Mouse (Mus musculus) intestine, postnatal 0 days (tissue): ENCODE measurements around the gene Prkar2b. TPM values are rescaled to one million over a fixed set of nuclear protein-coding genes. Genes with fewer than 3 reads are reported as not detected.
A peak's percentile ranks its signal among the peaks of the same experiment; 100 is the strongest.

Experiments
- ATAC-seq: fragments of 200-750 bp; cut with Nextera tagmentation; 2 replicates; pipeline ENCODE4 v1.8.0; 2017; ENCODE audit warnings: mild to moderate bottlenecking, moderate TSS enrichment, moderate library complexity
- H3K27ac ChIP-seq: fragments of 300-500 bp; sonication (generic); 2 replicates; pipeline ENCODE4 v1.5.1; 2014; ENCODE audit warnings: mild to moderate bottlenecking, low read depth, low read length, moderate library complexity
- H3K27me3 ChIP-seq: fragments of 300-500 bp; sonication (generic); replicated peaks from 2 replicates; pipeline ENCODE4 v1.6.1; 2014; ENCODE audit warnings: low read length, mixed read lengths; ENCODE audit not compliant: control insufficient read depth, insufficient read depth
- H3K36me3 ChIP-seq: fragments of 300-500 bp; sonication (generic); 2 replicates; pipeline ENCODE4 v1.6.1; 2014; ENCODE audit warnings: mild to moderate bottlenecking, moderate library complexity; ENCODE audit not compliant: control insufficient read depth, insufficient read depth
- H3K4me1 ChIP-seq: fragments of 300-500 bp; sonication (generic); replicated peaks from 2 replicates; pipeline ENCODE4 v1.6.1; 2014; ENCODE audit warnings: antibody characterized with exemption, low read length, mixed read lengths; ENCODE audit not compliant: control insufficient read depth, insufficient read depth
- H3K4me2 ChIP-seq: fragments of 300-500 bp; sonication (generic); replicated peaks from 2 replicates; pipeline ENCODE4 v1.6.1; 2014; ENCODE audit warnings: low read depth, mild to moderate bottlenecking, moderate library complexity
- H3K4me3 ChIP-seq: fragments of 300-500 bp; sonication (generic); 2 replicates; pipeline ENCODE4 v1.5.1; 2014; ENCODE audit warnings: low read depth, low read length
- H3K9ac ChIP-seq: fragments of 300-500 bp; sonication (generic); 2 replicates; pipeline ENCODE4 v1.6.1; 2014; ENCODE audit warnings: mild to moderate bottlenecking, low read depth, low read length
- H3K9me3 ChIP-seq: fragments of 300-500 bp; sonication (generic); 2 replicates; pipeline ENCODE4 v1.6.1; 2016; ENCODE audit warnings: mixed run types; ENCODE audit not compliant: control insufficient read depth
- CTCF ChIP-seq: sonication (generic); IDR thresholded peaks from 2 replicates; pipeline ENCODE4 v1.5.1; 2016; ENCODE audit warnings: low read depth, mild to moderate bottlenecking, control low read depth, antibody characterized with exemption, moderate library complexity
- WGBS: fragments of 180-500 bp; shearing (Covaris S2); extraction: QIAGEN DNeasy Blood & Tissue Kit; methylation state at CpG from one replicate; pipeline ENCODE4 v1.1.7; 2014; 5-methylcytosine and 5-hydroxymethylcytosine counted together
- polyA plus RNA-seq: library from polyadenylated mRNA; unstranded; fragments of >200 nt; fragmentation: Nextera tagmentation; extraction: Ambion mirVana; gene quantifications from 2 replicates; pipeline ENCODE4 v1.2.1, GENCODE M21; 2015

Gene Prkar2b
- polyA plus RNA-seq, 1 experiment from 2014 or later = 12.5 TPM

DNA sequence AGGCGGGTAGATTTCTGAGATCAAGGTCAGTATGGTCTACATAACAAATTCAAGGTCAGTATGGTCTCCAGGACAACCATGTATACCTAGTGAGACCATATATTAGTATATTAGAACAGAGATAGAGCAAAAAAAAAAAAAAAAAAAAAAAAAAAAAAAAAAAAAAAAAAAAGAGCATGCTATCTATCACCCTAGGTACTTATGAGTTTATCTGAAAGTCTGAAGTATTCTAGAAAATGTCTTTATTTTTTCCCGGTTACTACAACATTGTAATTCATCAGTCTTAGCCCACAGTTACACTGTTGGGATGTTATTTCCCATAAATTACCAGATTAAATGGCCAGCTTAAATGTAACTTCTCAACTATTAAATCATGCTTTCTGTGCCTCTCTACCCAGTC lies 116.7 kb downstream of the Prkar2b start:
- Histone ChIP-seq H3K27ac (no peak overlapping the region), H3K27me3 (no peaks in the 10 kb centered on the region), H3K9me3 (no peaks in the 10 kb centered on the region), H3K4me2 (no peak overlapping the region), H3K4me1 (no peaks in the 10 kb centered on the region), H3K36me3 (peaks cover 34% of the 10 kb centered on the region), H3K9ac (no peak overlapping the region), H3K4me3 (no peak overlapping the region)
- no peak for ATAC-seq
- no peak for TF ChIP-seq CTCF
- WGBS = 85% methylated on average over 2 of the region's 2 CpGs

DNA sequence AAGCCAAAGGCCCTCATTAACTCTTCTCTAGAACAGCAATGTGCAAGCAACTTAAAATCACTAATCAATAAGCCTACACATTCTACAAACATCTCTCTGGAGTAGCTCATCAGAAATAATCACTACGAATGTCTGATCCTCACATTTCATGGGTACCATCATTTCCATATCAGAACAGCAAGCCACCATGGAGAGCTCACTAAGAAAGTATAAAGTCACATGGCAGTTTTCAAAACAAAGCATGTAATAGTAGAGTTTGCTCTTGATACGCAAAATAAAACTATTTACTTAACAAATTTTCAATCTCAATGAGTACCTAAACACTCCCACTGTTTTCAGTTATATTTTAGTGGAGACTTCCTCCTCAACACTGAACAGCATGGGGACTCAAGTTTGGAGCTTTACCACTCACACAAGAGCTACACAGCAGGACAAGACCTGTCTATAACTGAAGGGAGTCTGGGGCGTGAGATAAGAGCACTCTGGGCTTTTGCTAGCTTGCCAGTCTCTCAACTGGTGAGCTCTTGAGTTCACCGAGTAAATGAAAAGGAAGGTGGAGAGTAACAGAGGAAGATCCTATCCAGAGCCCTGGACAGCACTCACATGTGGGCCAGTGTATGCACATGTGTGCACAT lies 118.0 kb downstream of the Prkar2b start:
- ATAC-seq = no peak
- Histone ChIP-seq H3K4me1 (no peaks in the 10 kb centered on the region), H3K27ac (no peak overlapping the region), H3K9me3 (no peaks in the 10 kb centered on the region), H3K27me3 (no peaks in the 10 kb centered on the region), H3K9ac (no peak overlapping the region), H3K4me3 (no peak overlapping the region), H3K4me2 (no peak overlapping the region), H3K36me3 (peaks cover 47% of the 10 kb centered on the region)
- WGBS = 92% methylated on average over 4 of the region's 4 CpGs
- no peak for TF ChIP-seq CTCF

DNA sequence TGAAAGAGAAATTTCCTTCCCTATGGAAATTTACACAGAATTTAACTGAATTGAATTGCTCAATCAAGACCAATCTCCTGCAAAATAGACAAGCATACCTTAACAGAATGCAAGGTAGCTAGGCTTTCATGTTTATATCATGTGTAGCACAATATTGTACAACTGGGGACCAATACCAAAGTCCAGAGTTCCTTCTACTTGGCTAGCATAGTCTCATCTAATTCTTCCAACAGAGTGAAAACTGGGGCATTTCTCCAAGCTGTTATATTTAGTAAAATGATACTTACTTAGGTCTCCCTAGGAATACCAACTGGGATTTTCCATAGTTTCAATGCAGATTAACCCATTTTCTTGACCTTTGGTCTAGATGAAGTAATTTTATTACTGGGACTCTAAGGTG lies 122.1 kb downstream of the Prkar2b start:
- Histone ChIP-seq H3K9me3 (no peaks in the 10 kb centered on the region), H3K4me1 (no peaks in the 10 kb centered on the region), H3K4me2 (no peak overlapping the region), H3K36me3 (peaks cover 69% of the 10 kb centered on the region), H3K27ac (peak overlapping the region; percentile 41; the same call in 1 of the 2 replicates), H3K9ac (no peak overlapping the region), H3K4me3 (no peak overlapping the region), H3K27me3 (no peaks in the 10 kb centered on the region)
- TF ChIP-seq CTCF = no peak
- ATAC-seq = no peak

DNA sequence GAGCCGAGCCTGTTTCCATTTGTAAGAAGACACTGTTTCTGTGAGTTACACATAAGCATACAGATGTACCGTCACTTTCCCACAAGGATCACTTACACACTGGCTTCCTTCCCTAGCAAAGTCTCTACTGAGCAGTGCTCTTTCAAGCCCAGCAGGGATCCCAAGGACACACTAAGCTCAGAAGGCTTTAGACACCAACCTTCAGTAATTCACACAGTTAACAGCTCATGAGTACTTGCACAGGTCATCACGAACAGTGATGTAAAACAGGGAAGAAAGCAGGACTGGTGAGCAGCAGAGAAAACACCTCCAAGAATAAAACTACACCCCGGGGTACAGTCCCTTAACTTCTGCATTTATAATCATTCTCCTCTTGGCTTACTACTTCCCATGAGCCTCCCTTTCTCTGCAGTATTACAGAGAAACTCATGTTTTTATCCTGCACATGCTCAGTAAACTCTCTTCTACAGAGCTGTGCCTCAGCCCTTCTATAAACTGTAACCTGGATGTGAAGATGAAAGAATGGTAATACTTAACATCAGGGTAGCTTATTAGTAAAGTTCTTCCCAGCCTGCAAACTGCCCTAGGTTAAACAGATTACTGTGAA lies 122.6 kb downstream of the Prkar2b start:
- no peak overlapping the region for H3K27ac ChIP-seq
- H3K9me3 ChIP-seq = no peaks in the 10 kb centered on the region
- no peak overlapping the region for H3K4me3 ChIP-seq
- no peak overlapping the region for H3K4me2 ChIP-seq
- no peaks in the 10 kb centered on the region for H3K27me3 ChIP-seq
- no peaks in the 10 kb centered on the region for H3K4me1 ChIP-seq
- H3K36me3 ChIP-seq = peaks cover 70% of the 10 kb centered on the region
- H3K9ac ChIP-seq = no peak overlapping the region
- no peak for TF ChIP-seq CTCF
- 95% methylated on average over 4 of the region's 4 CpGs for WGBS
- no peak for ATAC-seq

DNA sequence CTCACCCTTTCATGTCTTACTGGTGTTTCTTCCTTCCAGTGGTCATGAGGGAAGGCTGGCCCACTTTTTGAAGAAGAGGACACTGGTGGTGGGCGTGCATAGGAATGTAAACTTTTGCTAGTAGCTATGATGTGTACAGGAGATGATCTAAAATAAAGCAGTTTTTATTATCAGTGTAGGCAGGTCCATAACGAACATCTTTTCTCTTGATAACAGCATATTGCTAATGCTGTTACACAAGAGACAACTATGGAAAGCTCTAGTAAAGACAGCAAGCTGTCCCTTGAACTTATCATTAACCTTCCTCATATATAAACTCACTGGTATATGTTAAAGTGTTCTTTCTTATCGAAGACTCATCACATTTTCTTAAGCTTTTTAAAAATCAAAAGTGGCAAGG lies 123.5 kb downstream of the Prkar2b start:
- Histone ChIP-seq H3K36me3 (peaks cover 69% of the 10 kb centered on the region), H3K9me3 (no peaks in the 10 kb centered on the region), H3K4me2 (no peak overlapping the region), H3K4me3 (no peak overlapping the region), H3K27me3 (no peaks in the 10 kb centered on the region), H3K4me1 (no peaks in the 10 kb centered on the region), H3K9ac (no peak overlapping the region), H3K27ac (no peak overlapping the region)
- TF ChIP-seq CTCF = no peak
- WGBS = 76% methylated on average over 3 of the region's 3 CpGs
- ATAC-seq = no peak

DNA sequence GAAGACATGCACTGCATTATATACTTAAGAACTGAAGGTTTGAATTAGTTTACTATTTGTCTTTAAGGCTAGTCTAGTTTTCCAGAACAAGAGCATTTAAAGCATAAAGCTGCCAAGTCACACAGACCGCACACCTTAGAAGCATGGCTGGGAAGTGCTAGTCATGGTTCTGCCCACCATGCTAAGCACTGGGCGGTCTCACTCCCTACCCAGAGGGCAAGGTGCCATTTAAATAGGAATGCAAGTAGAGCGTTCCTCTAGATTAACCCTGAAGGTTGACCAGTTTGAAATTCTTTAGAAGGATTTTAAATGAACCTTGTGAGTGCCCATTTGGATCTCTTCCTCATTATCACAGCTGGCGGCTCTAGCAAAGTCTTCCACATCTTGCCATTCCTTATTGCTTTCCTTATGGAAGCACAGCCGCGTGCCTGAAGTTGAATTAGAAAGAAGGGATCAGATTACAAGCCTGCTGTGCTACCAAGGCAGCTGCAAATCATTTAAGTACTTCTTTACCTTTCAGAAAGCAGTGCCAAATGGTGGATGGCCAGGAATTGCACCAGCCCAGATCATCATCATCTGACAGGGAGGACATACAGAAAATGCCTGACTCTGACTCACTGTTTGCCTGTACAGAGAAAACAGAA lies 124.3 kb downstream of the Prkar2b start:
- peaks cover 72% of the 10 kb centered on the region for H3K36me3 ChIP-seq
- H3K9ac ChIP-seq = no peak overlapping the region
- no peak for TF ChIP-seq CTCF
- no peak overlapping the region for H3K4me2 ChIP-seq
- H3K4me3 ChIP-seq = no peak overlapping the region
- H3K27me3 ChIP-seq = no peaks in the 10 kb centered on the region
- ATAC-seq = no peak
- H3K27ac ChIP-seq = no peak overlapping the region
- WGBS = 69% methylated on average over 6 of the region's 6 CpGs
- H3K4me1 ChIP-seq = no peaks in the 10 kb centered on the region
- no peaks in the 10 kb centered on the region for H3K9me3 ChIP-seq
